Mouse (Mus musculus) T-helper 17 cell (primary cell): ENCODE results near the gene Kifc3.

Source experiments
- in situ Hi-C, 2 experiments: fragments of 300-600 bp; cut with MboI, MseI; formaldehyde crosslinking; loops; 1 replicate in 1 of 2; 2 replicates in 1 of 2; pipeline ENCODE4 v1.15.1; 2025; ENCODE audit warnings: high pct_unique_total_duplicates in 2 of 2

The Kifc3 gene

DNA sequence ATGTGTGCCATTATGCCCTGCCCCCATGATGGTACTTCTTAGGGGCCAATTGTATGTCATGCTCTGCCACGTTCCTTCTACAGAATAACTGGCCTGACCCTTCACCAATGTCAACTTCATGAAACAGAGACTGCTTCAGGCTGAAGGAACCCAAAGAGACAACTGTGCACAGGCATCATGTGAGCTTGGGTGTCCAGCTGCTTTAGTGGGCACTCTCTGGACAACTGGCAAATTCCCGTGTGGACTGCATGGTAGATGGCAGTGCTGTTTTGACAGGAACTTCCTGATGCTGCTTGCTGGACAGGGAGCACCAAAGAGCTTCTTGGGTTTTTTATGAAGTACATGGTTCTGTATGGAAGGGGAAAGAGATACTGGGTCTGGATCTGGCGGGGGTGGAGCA is 43.3 kb downstream of the Kifc3 start:
- in situ Hi-C loops: no loop called here

DNA sequence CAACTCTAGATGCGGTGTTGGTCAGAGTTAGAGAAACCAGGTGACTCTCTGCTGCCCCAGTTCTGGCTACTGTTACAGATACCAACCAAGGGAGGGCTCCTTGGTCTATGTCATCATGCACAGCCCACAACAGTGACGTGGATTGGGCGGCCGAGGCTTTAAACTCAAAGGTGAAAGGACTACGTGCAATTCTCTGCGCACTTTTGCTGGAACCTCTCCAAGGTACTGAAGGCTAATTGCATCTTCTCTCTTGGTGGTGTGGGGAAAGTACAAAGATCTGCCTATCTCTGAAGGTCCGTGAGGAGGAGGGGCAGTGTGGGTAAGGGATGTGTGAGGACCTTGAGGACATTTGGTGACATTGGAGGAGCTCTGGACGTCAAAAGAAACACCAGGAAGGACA is 44.0 kb downstream of the Kifc3 start:
- in situ Hi-C loops: no loop called here

DNA sequence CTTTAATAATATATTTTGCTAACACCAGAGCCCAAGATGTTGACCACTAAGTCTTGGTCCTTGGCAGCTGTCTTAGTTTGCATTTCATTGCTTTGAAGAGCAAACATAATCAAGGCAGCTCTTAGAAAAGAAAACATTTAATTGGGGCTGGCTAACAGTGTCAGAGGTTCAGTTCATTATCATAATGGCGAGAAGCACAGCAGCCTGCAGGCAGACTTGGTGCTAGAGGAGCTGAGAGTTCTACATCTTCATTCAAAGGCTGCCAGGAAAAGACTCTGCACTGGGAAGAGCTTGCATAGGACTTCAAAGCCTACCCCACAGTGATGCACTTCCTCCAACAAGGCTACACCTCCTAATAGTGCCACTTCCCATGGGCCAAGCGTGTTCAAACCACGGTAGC is 45.5 kb downstream of the Kifc3 start:
- in situ Hi-C loops: no loop called here

DNA sequence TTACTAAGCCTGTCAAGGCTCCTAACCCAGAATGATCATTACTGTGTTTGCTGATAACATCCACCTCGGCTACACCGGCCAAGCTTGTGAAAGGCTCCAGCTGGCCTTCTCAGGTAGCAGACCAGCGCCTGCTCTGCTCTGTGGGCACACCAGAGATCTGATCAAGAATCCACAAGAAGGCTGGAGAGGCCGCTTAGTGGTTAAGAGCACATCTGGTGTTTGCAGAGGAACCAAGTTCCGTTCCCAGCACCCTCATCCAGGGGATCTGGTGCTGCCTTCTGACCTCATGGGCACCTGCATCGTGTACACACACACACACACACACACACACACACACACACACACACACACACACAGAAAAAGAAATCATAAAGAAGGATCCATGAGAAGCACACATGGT is 46.5 kb downstream of the Kifc3 start:
- in situ Hi-C loops: no loop called here

- in situ Hi-C loops: no loop called here
These were observed 47.3 kb downstream of the Kifc3 start for GRCm38 (mm10) chr8:95155361-95155760.

DNA sequence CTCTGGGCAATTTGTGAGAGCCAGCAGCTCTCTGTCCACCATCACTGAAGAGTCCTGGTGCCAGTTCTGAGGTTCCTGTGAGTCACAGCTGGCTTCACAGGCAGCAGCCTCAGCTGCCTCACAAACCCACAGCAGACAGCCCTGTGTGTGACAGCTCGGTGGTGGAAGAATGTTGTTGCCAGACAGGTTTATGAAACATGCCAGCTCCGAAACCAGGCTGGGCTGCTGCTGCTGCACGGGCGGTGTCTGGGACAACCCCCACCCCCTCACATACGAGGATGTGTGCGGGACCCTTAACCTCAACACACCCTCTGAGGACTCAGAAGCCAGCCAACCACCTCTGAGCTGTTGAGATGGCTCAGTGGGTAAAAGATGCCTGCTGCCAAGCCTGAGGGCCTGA is 48.0 kb downstream of the Kifc3 start:
- in situ Hi-C loops: no loop called here

- in situ Hi-C loops: no loop called here
These were observed 48.6 kb downstream of the Kifc3 start for GRCm38 (mm10) chr8:95154056-95154455.

GRCm38 (mm10) chr8:95150608-95151007 is 52.0 kb downstream of the Kifc3 start:
- in situ Hi-C loops: no loop called here

DNA sequence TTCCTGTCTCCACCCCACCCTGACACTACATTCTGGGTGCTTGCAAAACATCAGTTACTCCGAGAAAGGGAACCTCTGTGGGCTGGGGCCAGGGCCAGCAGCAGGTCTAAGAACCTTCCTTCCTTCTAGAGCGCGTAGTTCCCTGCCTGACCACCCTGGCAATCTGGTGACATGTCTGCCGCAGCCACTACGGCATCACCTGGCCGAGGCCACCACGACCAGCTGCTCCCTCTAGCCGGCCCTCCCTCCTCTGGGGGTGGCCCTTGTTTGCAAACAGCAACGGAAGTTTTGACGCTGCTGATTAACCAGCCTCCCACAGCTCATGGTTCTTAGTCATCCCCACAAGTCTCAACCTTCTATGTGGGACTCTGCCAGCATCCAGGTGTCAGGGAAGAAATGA is 53.2 kb downstream of the Kifc3 start:
- in situ Hi-C loops: no loop called here

GRCm38 (mm10) chr8:95146846-95147245 is 55.8 kb downstream of the Kifc3 start:
- in situ Hi-C loops: no loop called here

DNA sequence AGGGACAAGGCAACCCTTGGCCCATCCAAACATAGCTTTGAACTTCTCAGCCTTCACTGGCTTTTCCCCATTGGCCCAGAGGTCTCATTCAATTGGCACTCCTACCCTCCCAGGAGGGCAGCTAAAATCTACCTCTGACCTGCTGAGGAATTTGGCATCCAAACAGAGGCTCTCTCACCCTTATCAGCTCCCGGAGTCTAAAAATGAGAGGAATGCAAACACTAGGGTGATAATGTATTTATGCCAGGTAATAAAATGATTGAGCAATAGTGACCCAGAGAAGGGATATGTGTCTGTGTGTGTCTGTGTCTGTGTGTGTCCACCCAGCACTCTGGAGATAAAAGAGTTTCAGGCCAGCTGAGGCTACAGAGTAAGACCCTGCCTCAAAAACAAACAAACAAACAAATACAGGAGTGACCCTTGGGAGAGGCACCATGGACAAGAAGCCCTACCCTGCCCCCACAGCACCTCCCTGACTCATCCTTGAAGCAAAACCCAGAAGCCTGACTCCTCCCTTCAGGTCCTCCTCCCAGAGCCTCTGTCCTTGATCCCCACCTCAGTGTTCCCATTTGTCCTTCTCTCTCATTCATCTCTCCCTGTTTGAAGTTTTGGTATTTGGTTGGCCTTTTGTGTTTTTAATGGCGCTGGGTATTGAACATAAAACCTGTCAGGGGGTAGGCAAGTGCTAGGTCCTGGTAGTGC is 56.4 kb downstream of the Kifc3 start:
- in situ Hi-C loops: no loop called here

GRCm38 (mm10) chr8:95144631-95145015 is 58.0 kb downstream of the Kifc3 start:
- in situ Hi-C loops: no loop called here

- in situ Hi-C loops: no loop called here
These were observed 58.6 kb downstream of the Kifc3 start for GRCm38 (mm10) chr8:95143805-95144630.

DNA sequence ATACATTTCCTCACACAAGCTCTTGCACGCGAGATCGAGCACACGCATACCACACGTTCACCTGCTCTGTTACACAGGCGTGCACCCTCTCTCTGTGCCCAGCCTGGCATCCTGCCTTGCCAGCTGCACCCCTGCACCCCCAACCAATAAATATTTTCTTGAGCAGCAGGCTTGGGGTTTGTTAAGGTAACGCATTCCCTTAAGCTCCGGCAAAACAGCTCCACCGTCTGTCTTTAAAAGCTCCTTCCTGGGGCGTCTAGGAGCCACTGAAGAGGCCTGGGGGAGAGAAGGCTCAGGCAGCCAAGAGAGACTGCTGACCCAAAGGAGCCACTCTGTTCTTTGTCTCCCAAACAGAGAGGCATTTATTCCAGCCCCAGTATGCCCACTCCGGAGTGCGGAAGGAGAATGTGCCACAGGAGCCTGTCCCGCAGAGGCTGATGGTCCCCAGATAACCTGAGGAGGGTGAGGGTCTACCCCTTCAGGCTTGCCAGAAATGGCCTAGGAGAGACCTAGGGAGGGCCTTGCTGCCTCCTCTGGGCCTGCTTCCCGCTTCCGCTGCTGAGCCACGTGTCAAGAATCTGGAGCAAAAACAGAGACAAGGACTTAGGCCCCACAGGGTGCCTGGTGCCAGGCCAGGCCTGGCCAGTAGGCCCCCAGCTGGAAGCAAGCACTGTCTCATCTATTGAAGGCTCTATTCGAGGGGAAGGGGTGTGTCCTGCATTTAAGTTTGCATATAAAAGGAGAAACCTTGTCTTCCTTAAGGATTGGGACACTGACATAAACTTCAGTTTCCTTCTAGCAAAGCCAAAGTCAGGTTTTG is 59.4 kb downstream of the Kifc3 start:
- in situ Hi-C loops: no loop called here

GRCm38 (mm10) chr8:95142075-95142831 is 60.4 kb downstream of the Kifc3 start:
- in situ Hi-C loops: no loop called here

DNA sequence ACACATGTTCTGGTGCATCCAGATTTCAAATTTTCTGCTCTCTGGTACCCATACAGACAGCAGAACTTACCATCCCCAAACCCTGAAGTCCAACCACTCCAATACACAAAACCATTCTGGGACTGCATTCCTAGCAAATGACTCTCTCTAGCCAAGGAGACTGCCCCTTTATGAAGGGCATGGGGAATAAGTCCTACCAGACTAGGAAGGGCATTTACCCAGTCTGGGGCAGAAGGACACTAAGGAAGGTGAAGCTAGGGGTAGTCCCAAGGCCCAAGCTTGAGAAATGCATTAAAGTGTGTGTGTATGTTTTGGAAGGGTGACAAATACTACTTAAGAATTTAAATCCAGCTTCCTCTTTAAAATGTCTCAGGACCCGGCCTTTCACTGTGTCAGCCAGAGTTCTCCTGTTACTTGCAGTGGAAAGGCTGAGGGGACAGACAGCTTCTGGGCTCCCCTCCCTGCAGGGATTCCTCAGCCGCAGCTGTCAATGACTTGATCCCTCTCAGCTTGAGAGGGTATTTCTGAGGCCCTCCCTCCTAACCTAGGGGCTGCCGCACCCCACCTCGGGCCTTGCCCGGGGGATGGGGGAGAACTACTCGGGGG is 61.0 kb downstream of the Kifc3 start:
- in situ Hi-C loops: no loop called here

- in situ Hi-C loops: no loop called here
These were observed 61.6 kb downstream of the Kifc3 start for GRCm38 (mm10) chr8:95141026-95141425.

- in situ Hi-C loops: no loop called here
These were observed 62.1 kb downstream of the Kifc3 start for GRCm38 (mm10) chr8:95140555-95140954.

GRCm38 (mm10) chr8:95139051-95139365 is 63.6 kb downstream of the Kifc3 start:
- in situ Hi-C loops: no loop called here

DNA sequence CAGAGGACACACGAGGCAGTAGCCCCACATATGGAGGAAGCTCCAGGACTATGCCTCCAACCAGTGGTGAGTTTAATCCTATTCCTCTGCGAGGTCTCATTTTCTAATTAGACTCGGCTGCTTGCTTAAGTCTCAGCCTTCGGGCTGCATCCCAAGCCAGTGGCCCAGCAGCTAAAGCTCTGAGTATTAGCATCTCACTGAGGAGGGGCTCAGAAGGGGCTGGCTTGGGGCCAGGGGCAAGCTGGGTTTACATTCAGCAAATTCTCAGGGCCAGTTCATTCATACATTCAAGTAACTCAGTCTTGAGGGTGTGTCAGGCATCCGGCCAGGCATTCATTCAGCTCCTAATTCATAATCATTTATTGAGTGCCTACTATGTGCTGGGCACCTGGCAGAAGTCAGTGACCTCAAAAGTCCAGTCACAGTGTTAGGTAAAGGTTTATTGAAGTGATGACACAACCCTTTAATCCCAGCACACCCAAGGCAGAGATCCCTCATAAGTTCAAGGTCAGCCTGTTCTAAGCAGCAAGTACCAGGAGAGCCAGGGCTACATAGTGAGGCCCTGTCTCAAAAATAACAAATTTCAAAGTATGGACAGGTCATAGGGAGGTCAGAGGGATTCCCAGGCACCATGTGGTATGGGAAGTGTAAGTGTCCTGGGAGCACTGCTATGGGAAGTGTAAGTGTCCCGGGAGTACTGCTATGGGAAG is 64.1 kb downstream of the Kifc3 start:
- in situ Hi-C loops: no loop called here

DNA sequence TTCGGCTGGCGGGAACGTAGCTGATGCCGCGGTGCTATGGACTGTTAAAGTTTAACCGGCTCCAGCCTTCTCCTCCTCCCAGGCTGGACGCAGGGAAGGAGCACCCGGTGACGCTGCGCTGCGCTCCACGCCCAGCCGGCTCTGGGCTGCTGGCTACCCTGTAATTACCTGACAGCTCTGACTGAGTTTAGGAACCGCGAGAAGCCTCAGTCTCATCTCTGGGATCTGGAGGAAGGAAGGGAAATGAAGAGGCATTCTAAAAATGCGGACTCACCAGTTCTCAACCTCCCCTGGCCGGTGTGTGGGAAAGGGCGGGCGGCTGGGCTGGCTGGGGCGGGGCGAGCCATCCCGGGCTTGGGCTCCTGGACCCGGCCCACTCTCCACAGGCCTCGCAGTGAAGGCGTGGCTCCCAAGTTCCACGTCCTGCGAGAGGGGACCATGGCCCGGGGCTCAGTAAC is 64.9 kb downstream of the Kifc3 start:
- in situ Hi-C loops: no loop called here
